Mouse (Mus musculus): ENCODE results near the gene Sp1. TPM values are rescaled to one million over a fixed set of nuclear protein-coding genes. Genes with fewer than 3 reads are reported as not detected.
A peak's percentile ranks its signal among the peaks of the same experiment; 100 is the strongest.

Gene Sp1
- total and polyA plus RNA-seq, 2 experiments from 2014 or later: 2.8 to 20.9 TPM

GRCm38 (mm10) chr15:102470183-102470604, 64.3 kb downstream of the Sp1 start, which contains the start of gene Pcbp2:
Gene Pcbp2, plus strand, starts transcription at chr15:102470539.
- Histone ChIP-seq H3K36me3 (ENCODE audit: insufficient read depth, low read length) (0 out of 2 replicates have a peak, but pooled peaks cover 3% of the 10 kb centered on the region), H3K27me3 (ENCODE audit: insufficient read depth, low read length) (no peaks in the 10 kb centered on the region), H3K27ac (ENCODE audit: low read depth, low read length) (peak within 1 kb of the TSS; percentile 98), H3K4me1 (ENCODE audit: insufficient read depth, low read length) (no peaks in the 10 kb centered on the region), H3K4me3 (ENCODE audit: low read depth, low read length) (peak within 1 kb of the TSS; percentile 87), H3K4me2 (ENCODE audit: low read depth, low read length, poor library complexity, severe bottlenecking) (peak within 1 kb of the TSS; percentile 56), H3K9ac (replicated peaks; ENCODE audit: low read length, poor library complexity, severe bottlenecking) (peak within 1 kb of the TSS; percentile 87), H3K9me3 (ENCODE audit: low read length) (no peaks in the 10 kb centered on the region)
- ATAC-seq (ENCODE audit: low FRiP score): peak; percentile 99
- DNase-seq (ENCODE audit: low spot score): peak; percentile 99
- TF ChIP-seq CTCF (IDR thresholded peaks at IDR 0.05): peak; percentile 95
- under 1% methylated on average over 33 of the region's 40 CpGs for WGBS

GRCm38 (mm10) chr15:102470605-102471294, 64.8 kb downstream of the Sp1 start:
- ATAC-seq (ENCODE audit: low FRiP score): peak; percentile 82

GRCm38 (mm10) chr15:102471295-102471645, 65.3 kb downstream of the Sp1 start:
- no peak for TF ChIP-seq CTCF (IDR thresholded peaks at IDR 0.05)
- Histone ChIP-seq H3K4me2 (ENCODE audit: low read depth, low read length, poor library complexity, severe bottlenecking) (peak overlapping the region; percentile 56), H3K4me1 (ENCODE audit: insufficient read depth, low read length) (no peaks in the 10 kb centered on the region), H3K27ac (ENCODE audit: low read depth, low read length) (peak overlapping the region; percentile 98), H3K9me3 (ENCODE audit: low read length) (no peaks in the 10 kb centered on the region), H3K36me3 (ENCODE audit: insufficient read depth, low read length) (peaks cover 9% of the 10 kb centered on the region; the same call in 1 of the 2 replicates), H3K27me3 (ENCODE audit: insufficient read depth, low read length) (no peaks in the 10 kb centered on the region), H3K9ac (replicated peaks; ENCODE audit: low read length, poor library complexity, severe bottlenecking) (peak overlapping the region; percentile 87), H3K4me3 (ENCODE audit: low read depth, low read length) (peak overlapping the region; percentile 87)
- no peak for ATAC-seq (ENCODE audit: low FRiP score)
- under 1% methylated on average over 10 of the region's 10 CpGs for WGBS
- DNase-seq (ENCODE audit: low spot score): no peak

More at GRCm38 (mm10) chr15:102470605-102471294, 64.8 kb downstream of the Sp1 start:
- WGBS: 1% methylated on average over 35 of the region's 67 CpGs
- H3K9me3 ChIP-seq (ENCODE audit: low read length): no peaks in the 10 kb centered on the region
- H3K27ac ChIP-seq (ENCODE audit: low read depth, low read length): peak overlapping the region; percentile 98
- H3K4me1 ChIP-seq (ENCODE audit: insufficient read depth, low read length): no peaks in the 10 kb centered on the region
- peak; percentile 13; the same call in 1 of the 2 replicates for TF ChIP-seq CTCF (IDR thresholded peaks at IDR 0.05)
- H3K4me2 ChIP-seq (ENCODE audit: low read depth, low read length, poor library complexity, severe bottlenecking): peak overlapping the region; percentile 56
- no peaks in the 10 kb centered on the region for H3K27me3 ChIP-seq (ENCODE audit: insufficient read depth, low read length)
- H3K9ac ChIP-seq (replicated peaks; ENCODE audit: low read length, poor library complexity, severe bottlenecking): peak overlapping the region; percentile 87
- DNase-seq (ENCODE audit: low spot score): peak; percentile 89
- H3K36me3 ChIP-seq (ENCODE audit: insufficient read depth, low read length): peaks cover 5% of the 10 kb centered on the region; the same call in 1 of the 2 replicates
- H3K4me3 ChIP-seq (ENCODE audit: low read depth, low read length): peak overlapping the region; percentile 87

DNA sequence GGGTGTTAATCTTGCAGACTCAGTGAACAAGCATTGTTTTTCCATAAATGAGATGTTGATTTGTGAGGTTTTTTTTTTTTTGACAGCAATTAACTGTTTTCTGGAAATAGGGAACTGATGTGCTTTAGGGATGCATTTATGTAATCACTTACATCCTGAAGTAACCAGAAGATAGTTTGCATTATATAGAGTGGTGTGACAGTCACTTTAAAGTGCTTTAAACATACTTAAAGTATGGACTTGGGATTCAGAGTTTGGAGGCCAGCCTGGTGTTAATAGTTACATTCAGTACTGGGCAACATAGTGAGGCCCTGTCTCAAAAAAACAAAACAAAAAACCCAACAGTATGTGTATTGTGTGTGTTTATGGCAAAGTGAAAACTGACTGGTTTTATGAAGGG, 65.8 kb downstream of the Sp1 start:
- Histone ChIP-seq H3K36me3 (ENCODE audit: insufficient read depth, low read length) (peaks cover 13% of the 10 kb centered on the region), H3K27ac (ENCODE audit: low read depth, low read length) (no peak overlapping the region), H3K4me1 (ENCODE audit: insufficient read depth, low read length) (no peaks in the 10 kb centered on the region), H3K4me2 (ENCODE audit: low read depth, low read length, poor library complexity, severe bottlenecking) (peak overlapping the region; percentile 56), H3K9ac (replicated peaks; ENCODE audit: low read length, poor library complexity, severe bottlenecking) (no peak overlapping the region), H3K4me3 (ENCODE audit: low read depth, low read length) (peak overlapping the region; percentile 87), H3K9me3 (ENCODE audit: low read length) (no peaks in the 10 kb centered on the region), H3K27me3 (ENCODE audit: insufficient read depth, low read length) (no peaks in the 10 kb centered on the region)
- DNase-seq (ENCODE audit: low spot score): no peak
- no peak for ATAC-seq (ENCODE audit: low FRiP score)
- no peak for TF ChIP-seq CTCF (IDR thresholded peaks at IDR 0.05)

- no peaks in the 10 kb centered on the region for H3K4me1 ChIP-seq (ENCODE audit: insufficient read depth, low read length)
- H3K9me3 ChIP-seq (ENCODE audit: low read length): no peaks in the 10 kb centered on the region
- H3K36me3 ChIP-seq (ENCODE audit: insufficient read depth, low read length): peaks cover 19% of the 10 kb centered on the region
- 48% methylated on average over 2 of the region's 2 CpGs for WGBS
- no peak overlapping the region for H3K9ac ChIP-seq (replicated peaks; ENCODE audit: low read length, poor library complexity, severe bottlenecking)
- no peak overlapping the region for H3K4me3 ChIP-seq (ENCODE audit: low read depth, low read length)
- H3K27me3 ChIP-seq (ENCODE audit: insufficient read depth, low read length): no peaks in the 10 kb centered on the region
- DNase-seq (ENCODE audit: low spot score): no peak
- H3K4me2 ChIP-seq (ENCODE audit: low read depth, low read length, poor library complexity, severe bottlenecking): no peak overlapping the region
- ATAC-seq (ENCODE audit: low FRiP score): no peak
- no peak overlapping the region for H3K27ac ChIP-seq (ENCODE audit: low read depth, low read length)
- TF ChIP-seq CTCF (IDR thresholded peaks at IDR 0.05): no peak
Measured at GRCm38 (mm10) chr15:102473246-102473645, 67.3 kb downstream of the Sp1 start.

DNA sequence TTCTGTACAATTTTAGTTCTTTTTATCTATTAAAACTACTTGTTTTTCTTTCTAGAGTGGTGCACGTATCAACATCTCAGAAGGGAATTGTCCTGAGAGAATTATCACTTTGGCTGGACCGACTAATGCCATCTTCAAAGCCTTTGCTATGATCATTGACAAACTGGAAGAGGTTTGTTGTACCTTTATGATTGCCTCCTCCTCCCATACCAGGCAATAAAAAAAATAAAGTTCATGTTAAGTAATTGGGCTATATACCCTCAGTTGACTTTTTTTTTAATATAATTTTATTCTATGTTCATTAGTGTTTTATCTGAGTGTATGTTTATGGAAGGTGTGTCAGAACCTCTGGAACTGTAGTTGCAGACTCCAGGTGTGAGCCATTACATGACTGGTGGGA, 68.6 kb downstream of the Sp1 start:
- Histone ChIP-seq H3K9ac (replicated peaks; ENCODE audit: low read length, poor library complexity, severe bottlenecking) (no peak overlapping the region), H3K27ac (ENCODE audit: low read depth, low read length) (no peak overlapping the region), H3K4me2 (ENCODE audit: low read depth, low read length, poor library complexity, severe bottlenecking) (no peak overlapping the region), H3K36me3 (ENCODE audit: insufficient read depth, low read length) (peaks cover 26% of the 10 kb centered on the region), H3K4me1 (ENCODE audit: insufficient read depth, low read length) (no peaks in the 10 kb centered on the region), H3K27me3 (ENCODE audit: insufficient read depth, low read length) (no peaks in the 10 kb centered on the region), H3K9me3 (ENCODE audit: low read length) (no peaks in the 10 kb centered on the region), H3K4me3 (ENCODE audit: low read depth, low read length) (no peak overlapping the region)
- ATAC-seq (ENCODE audit: low FRiP score): no peak
- no peak for TF ChIP-seq CTCF (IDR thresholded peaks at IDR 0.05)
- no peak for DNase-seq (ENCODE audit: low spot score)
- 93% methylated on average over 2 of the region's 2 CpGs for WGBS

All from midbrain, postnatal 0 days (tissue).